Mouse (Mus musculus): ENCODE results near the gene Ppfibp2. TPM values are rescaled to one million over a fixed set of nuclear protein-coding genes. Genes with fewer than 3 reads are reported as not detected.
A peak's percentile ranks its signal among the peaks of the same experiment; 100 is the strongest.

The Ppfibp2 gene
- total and polyA plus RNA-seq, 2 experiments = 9.9 to 20.9 TPM

DNA sequence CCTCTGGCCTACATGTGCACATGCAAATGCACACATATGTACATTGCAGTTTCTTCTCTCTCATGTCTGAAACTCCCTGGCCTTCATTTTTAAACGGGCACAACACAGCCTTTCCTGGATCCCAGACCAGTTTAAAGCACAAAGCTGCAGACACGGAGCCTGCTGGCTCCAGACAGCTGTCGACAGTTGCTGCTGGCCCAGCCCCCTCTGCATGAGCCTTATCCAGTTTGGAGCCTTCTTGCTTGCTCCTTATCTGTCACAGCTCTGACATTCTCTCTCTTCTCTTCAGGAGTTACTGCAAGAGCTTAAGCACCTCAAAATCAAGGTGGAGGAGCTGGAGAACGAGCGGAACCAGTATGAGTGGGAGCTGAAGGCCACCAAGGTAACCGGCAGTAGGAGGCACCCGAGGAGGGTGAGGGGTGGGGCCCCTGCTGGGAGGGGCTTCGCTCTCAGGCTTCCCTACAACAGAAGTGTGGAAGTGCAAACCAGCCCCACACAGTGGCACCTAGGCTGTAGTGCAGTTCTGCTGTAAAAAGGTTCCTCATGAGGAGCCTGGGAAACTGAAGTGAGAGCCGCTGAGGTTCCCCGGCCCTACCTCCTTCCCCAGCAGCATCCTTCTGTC is 113.6 kb downstream of the Ppfibp2 start:
- Histone ChIP-seq H3K79me2 (ENCODE audit: control insufficient read depth, insufficient read depth, low read length) (no peaks in the 10 kb centered on the region), H3K27me3 (ENCODE audit: control insufficient read depth, insufficient read depth, low read length) (no peaks in the 10 kb centered on the region), H3K9ac (ENCODE audit: low read depth, low read length) (no peak overlapping the region), H3K27ac (replicated peaks; ENCODE audit: insufficient read depth, low read depth, low read length) (no peak overlapping the region), H3K4me3 (ENCODE audit: insufficient read depth, low read depth, low read length) (no peak overlapping the region), H3K4me1 (ENCODE audit: control insufficient read depth, insufficient read depth, low read length) (no peaks in the 10 kb centered on the region), H3K36me3 (ENCODE audit: control insufficient read depth, insufficient read depth, low read length) (peaks cover 21% of the 10 kb centered on the region)
- TF ChIP-seq CTCF (IDR thresholded peaks at IDR 0.05; ENCODE audit: low read depth, low read length) (0 out of 2 replicates have a peak, but pooled peaks have one; percentile 23), POLR2A (IDR thresholded peaks at IDR 0.05; ENCODE audit: extremely low read depth, insufficient read depth, low read length) (no peak)
- 58% methylated on average over 10 of the region's 10 CpGs for WGBS
- no peak for DNase-seq (ENCODE audit: extremely low read depth, low read depth, low spot score)

DNA sequence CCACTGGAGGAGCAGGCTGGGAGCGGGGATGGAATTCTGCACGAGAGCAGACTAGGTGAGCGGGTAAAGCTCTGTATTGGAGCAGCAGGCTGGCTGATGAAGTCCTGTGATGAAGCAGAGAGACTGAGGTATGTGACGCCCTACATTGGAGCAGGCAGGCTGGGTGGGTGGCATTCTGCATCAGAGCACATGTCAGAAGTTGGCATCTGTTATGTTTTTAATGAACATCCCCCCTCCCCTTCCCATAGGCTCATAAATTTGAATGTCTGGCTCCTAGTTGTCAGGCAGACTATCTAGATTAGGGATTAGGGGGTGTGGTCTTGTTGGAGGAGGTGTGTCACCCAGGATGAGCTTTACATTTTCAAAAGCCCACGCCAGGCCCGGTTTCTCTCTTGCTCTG is 117.7 kb downstream of the Ppfibp2 start:
- TF ChIP-seq CTCF (IDR thresholded peaks at IDR 0.05; ENCODE audit: low read depth, low read length) (no peak), POLR2A (IDR thresholded peaks at IDR 0.05; ENCODE audit: extremely low read depth, insufficient read depth, low read length) (no peak)
- no peak overlapping the region for H3K27ac ChIP-seq (replicated peaks; ENCODE audit: insufficient read depth, low read depth, low read length)
- no peak for DNase-seq (ENCODE audit: extremely low read depth, low read depth, low spot score)
- H3K36me3 ChIP-seq (ENCODE audit: control insufficient read depth, insufficient read depth, low read length) = peaks cover 45% of the 10 kb centered on the region
- H3K9ac ChIP-seq (ENCODE audit: low read depth, low read length) = no peak overlapping the region
- H3K4me3 ChIP-seq (ENCODE audit: insufficient read depth, low read depth, low read length) = no peak overlapping the region
- 84% methylated on average over 6 of the region's 6 CpGs for WGBS
- no peaks in the 10 kb centered on the region for H3K4me1 ChIP-seq (ENCODE audit: control insufficient read depth, insufficient read depth, low read length)
- H3K79me2 ChIP-seq (ENCODE audit: control insufficient read depth, insufficient read depth, low read length) = no peaks in the 10 kb centered on the region
- H3K27me3 ChIP-seq (ENCODE audit: control insufficient read depth, insufficient read depth, low read length) = no peaks in the 10 kb centered on the region

DNA sequence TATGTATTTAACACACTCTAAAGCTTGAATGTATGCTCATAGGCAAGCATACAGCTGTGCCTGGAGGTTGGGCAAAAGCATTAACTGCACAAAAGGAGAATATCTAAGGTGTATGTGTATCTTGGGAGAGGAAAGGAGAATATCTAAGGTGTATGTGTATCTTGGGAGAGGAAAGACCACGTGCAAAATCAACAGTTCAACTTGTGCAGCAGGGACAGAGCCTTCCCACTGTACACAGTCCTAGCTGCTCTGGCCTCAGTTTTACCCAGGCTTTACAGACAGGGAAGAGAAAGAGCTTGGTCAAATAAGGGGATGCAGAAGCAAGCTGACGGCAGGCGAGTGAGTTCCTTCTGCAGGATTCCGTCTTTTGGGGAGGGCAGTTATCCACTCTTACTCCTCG is 119.1 kb downstream of the Ppfibp2 start:
- DNase-seq (ENCODE audit: extremely low read depth, low read depth, low spot score) = no peak
- Histone ChIP-seq H3K9ac (ENCODE audit: low read depth, low read length) (no peak overlapping the region), H3K79me2 (ENCODE audit: control insufficient read depth, insufficient read depth, low read length) (no peaks in the 10 kb centered on the region), H3K4me3 (ENCODE audit: insufficient read depth, low read depth, low read length) (no peak overlapping the region), H3K4me1 (ENCODE audit: control insufficient read depth, insufficient read depth, low read length) (no peaks in the 10 kb centered on the region), H3K36me3 (ENCODE audit: control insufficient read depth, insufficient read depth, low read length) (peaks cover 52% of the 10 kb centered on the region), H3K27me3 (ENCODE audit: control insufficient read depth, insufficient read depth, low read length) (no peaks in the 10 kb centered on the region), H3K27ac (replicated peaks; ENCODE audit: insufficient read depth, low read depth, low read length) (no peak overlapping the region)
- TF ChIP-seq CTCF (IDR thresholded peaks at IDR 0.05; ENCODE audit: low read depth, low read length) = no peak
- no peak for TF ChIP-seq POLR2A (IDR thresholded peaks at IDR 0.05; ENCODE audit: extremely low read depth, insufficient read depth, low read length)
- WGBS = 91% methylated on average over 5 of the region's 5 CpGs

DNA sequence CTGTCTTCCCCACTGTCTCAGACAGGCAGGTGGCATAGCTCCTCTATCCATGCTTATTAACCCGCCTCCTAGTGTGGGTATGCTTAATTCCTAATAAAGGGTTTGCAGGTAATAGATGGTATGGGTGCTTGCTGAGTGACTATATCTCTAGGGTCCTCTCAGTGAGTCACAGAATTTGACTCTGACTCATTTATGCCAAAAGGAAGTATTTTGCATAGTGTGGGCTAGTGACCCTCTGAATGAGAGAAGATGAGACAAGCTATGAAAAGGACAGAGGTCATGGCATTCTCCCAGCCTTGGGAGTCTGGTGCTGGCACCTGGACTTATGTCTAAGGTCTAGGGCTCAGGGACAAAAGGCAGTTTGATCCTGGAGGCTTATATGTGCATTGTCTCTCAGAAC is 125.8 kb downstream of the Ppfibp2 start:
- TF ChIP-seq CTCF (IDR thresholded peaks at IDR 0.05; ENCODE audit: low read depth, low read length) (no peak), POLR2A (IDR thresholded peaks at IDR 0.05; ENCODE audit: extremely low read depth, insufficient read depth, low read length) (no peak)
- DNase-seq (ENCODE audit: extremely low read depth, low read depth, low spot score) = no peak
- H3K27ac ChIP-seq (replicated peaks; ENCODE audit: insufficient read depth, low read depth, low read length) = no peak overlapping the region
- no peak overlapping the region for H3K9ac ChIP-seq (ENCODE audit: low read depth, low read length)
- no peaks in the 10 kb centered on the region for H3K27me3 ChIP-seq (ENCODE audit: control insufficient read depth, insufficient read depth, low read length)
- peaks cover 66% of the 10 kb centered on the region for H3K36me3 ChIP-seq (ENCODE audit: control insufficient read depth, insufficient read depth, low read length)
- no peaks in the 10 kb centered on the region for H3K4me1 ChIP-seq (ENCODE audit: control insufficient read depth, insufficient read depth, low read length)
- 92% methylated on average over 1 of the region's 1 CpGs for WGBS
- H3K79me2 ChIP-seq (ENCODE audit: control insufficient read depth, insufficient read depth, low read length) = no peaks in the 10 kb centered on the region
- H3K4me3 ChIP-seq (ENCODE audit: insufficient read depth, low read depth, low read length) = no peak overlapping the region

DNA sequence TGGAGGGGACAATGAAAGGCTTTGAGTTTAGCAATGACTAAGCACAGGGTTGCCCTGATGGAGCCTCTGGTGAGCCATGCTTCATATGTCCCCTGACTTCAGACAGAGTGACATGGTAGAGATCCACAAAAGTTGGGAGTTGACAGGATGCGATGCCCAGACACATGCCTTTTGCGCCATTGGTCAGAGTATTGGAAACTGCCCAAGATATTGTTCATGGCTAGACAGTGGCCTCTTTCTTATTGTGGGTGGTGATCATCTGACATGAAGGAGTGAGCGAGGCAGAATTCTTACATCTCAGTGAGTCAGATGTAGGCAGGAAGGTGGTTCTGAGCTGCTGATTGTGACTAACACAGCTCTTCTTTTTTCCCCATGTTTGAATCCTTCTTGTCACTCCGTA is 127.5 kb downstream of the Ppfibp2 start:
- Histone ChIP-seq H3K27me3 (ENCODE audit: control insufficient read depth, insufficient read depth, low read length) (no peaks in the 10 kb centered on the region), H3K4me3 (ENCODE audit: insufficient read depth, low read depth, low read length) (no peak overlapping the region), H3K79me2 (ENCODE audit: control insufficient read depth, insufficient read depth, low read length) (no peaks in the 10 kb centered on the region), H3K9ac (ENCODE audit: low read depth, low read length) (no peak overlapping the region), H3K4me1 (ENCODE audit: control insufficient read depth, insufficient read depth, low read length) (no peaks in the 10 kb centered on the region), H3K36me3 (ENCODE audit: control insufficient read depth, insufficient read depth, low read length) (peaks cover 63% of the 10 kb centered on the region), H3K27ac (replicated peaks; ENCODE audit: insufficient read depth, low read depth, low read length) (no peak overlapping the region)
- 90% methylated on average over 4 of the region's 4 CpGs for WGBS
- TF ChIP-seq POLR2A (IDR thresholded peaks at IDR 0.05; ENCODE audit: extremely low read depth, insufficient read depth, low read length) = no peak
- TF ChIP-seq CTCF (IDR thresholded peaks at IDR 0.05; ENCODE audit: low read depth, low read length) = no peak
- no peak for DNase-seq (ENCODE audit: extremely low read depth, low read depth, low spot score)

DNA sequence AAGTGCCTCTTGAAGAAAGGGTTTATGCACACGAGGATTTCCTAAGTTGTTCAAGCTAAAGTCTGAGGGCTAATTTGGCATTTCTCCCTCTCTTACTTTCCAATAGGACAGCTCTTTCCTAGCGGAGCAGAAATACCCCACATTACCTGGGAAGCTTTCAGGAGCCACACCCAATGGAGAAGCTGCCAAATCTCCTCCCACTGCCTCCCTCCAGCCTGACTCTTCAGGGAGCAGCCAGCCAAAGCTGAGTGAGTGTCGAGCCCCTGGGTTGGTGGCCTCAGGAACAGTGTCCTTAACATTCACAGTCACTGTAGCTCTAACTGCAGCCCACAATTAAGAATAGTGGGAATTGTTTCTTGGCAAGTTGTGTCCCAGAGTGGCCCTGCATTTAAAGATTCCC is 132.5 kb downstream of the Ppfibp2 start:
- no peak for DNase-seq (ENCODE audit: extremely low read depth, low read depth, low spot score)

More for the DNA sequence above, 132.5 kb downstream of the Ppfibp2 start:
- Histone ChIP-seq H3K27ac (replicated peaks; ENCODE audit: insufficient read depth, low read depth, low read length) (no peak overlapping the region), H3K27me3 (ENCODE audit: control insufficient read depth, insufficient read depth, low read length) (no peaks in the 10 kb centered on the region), H3K9ac (ENCODE audit: low read depth, low read length) (no peak overlapping the region), H3K79me2 (ENCODE audit: control insufficient read depth, insufficient read depth, low read length) (no peaks in the 10 kb centered on the region), H3K36me3 (ENCODE audit: control insufficient read depth, insufficient read depth, low read length) (peaks cover 67% of the 10 kb centered on the region), H3K4me3 (ENCODE audit: insufficient read depth, low read depth, low read length) (no peak overlapping the region), H3K4me1 (ENCODE audit: control insufficient read depth, insufficient read depth, low read length) (no peaks in the 10 kb centered on the region)
- no peak for TF ChIP-seq POLR2A (IDR thresholded peaks at IDR 0.05; ENCODE audit: extremely low read depth, insufficient read depth, low read length)
- TF ChIP-seq CTCF (IDR thresholded peaks at IDR 0.05; ENCODE audit: low read depth, low read length) = no peak
- 61% methylated on average over 3 of the region's 3 CpGs for WGBS
